Mouse (Mus musculus): Measurements from ENCODE around the gene Neurl4.

Gene Neurl4

DNA sequence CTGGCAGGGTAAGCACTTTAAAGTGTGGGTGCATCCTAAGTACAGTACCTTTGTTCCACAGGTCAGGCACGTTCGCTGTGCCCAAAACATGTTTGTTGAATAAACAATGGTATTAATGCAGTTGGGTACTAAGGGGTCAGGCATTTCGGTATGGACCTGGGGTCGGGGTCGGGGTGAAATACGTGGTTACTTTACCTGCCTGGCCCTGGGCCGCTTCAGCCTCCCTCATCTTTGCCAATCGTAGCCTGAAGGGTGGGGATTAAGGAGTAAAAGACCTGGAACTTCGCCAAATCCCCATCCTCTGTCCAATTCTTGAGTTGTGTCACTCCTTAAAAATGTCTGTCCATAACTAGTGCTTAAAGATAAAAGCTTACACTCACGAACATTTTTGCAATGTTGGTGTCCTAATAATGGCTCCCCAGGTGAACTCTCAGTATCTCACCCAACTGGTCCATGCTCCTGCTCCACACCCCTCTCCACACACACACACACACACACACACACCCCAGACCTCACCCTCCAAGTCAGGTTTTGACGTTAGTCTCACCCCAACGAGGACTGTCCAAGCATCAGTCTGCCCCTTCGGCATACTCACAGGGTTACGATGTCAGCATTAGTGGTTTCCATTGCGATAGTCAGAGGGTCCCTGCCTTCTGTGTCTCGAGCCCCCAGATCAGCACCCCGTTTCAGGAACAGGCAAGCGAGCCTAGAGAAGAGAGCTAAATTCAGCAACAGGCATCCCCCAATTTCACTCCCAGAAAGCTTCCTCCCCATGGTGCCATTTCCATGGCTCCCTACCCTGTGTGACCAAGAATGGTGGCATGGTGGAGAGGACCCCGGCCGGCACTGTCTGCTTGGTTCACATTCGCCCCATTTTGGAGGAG is 18.8 kb upstream of the Neurl4 start:
- no peak for DNase-seq

DNA sequence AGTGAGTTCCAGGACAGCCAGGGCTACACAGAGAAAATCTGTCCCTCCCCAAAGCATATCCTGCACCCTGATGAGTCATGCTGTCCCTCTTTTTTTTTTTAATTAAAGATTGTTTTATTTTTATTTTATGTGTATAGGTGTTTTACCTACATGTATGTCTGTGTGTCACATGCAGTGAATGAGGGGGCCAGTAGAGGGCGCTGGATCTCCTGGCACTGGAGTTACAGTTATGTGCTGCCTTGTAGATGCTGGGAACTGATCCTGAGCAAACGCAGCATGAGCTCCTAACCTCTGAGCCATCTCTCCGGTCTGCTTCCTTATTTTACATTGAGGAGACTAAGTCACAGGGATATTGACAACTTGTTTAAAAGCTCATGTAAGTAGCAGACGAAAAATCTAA is 17.8 kb upstream of the Neurl4 start:
- no peak for DNase-seq

- no peak for DNase-seq
These were observed 17.2 kb upstream of the Neurl4 start for GRCm38 (mm10) chr11:69883527-69884151.

GRCm38 (mm10) chr11:69884240-69884639 is 16.6 kb upstream of the Neurl4 start:
- DNase-seq, result no peak

DNA sequence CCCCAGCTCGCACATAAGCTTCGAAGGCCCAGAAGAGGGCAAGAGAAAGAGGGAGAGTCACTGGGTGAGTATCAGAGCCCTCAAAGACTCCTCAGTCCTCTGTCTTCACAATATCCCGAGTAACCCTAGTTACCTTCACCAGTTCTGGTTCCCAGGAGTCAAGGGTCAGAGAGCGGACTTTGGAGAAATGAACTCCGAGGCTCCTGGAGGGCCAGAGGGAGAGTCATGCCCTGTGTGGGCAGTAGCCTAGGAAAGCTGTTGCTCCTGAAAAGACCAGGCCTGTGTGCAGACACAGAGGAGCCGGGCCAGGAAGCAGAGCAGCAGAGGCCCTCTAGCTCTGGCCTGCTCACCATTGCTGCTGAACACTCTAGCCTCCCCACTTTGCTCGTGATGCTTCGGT is 16.2 kb upstream of the Neurl4 start:
- DNase-seq, result no peak

- no peak for DNase-seq
These were observed 13.8 kb upstream of the Neurl4 start for GRCm38 (mm10) chr11:69886907-69887635.

GRCm38 (mm10) chr11:69891482-69891881 is 9.4 kb upstream of the Neurl4 start:
- no peak for DNase-seq

- no peak for DNase-seq
These were observed 6.2 kb upstream of the Neurl4 start for GRCm38 (mm10) chr11:69894671-69895070.

DNA sequence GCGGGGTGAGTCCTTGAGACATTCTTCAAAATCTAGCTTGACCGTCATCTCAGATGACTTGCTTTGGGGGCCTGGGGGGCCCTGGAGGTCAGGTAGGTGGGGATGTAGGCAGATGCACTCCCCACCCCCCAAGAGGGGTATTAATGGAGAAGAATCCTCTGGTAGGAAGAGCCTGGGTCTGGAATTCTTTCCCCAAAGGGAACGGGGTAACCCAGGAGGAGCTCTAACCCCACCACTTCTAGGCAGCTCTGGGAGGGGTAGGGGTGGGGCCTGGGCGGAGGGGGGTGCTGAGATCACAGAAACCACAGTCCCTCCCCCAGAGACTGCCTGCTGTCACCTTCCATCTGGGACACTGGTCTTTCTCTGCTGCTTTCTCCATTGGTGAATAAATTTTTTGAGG is 5.6 kb upstream of the Neurl4 start, which contains the start of gene Acap1:
Gene Acap1 (minus strand): TSS at position 249 of the 400 bp plus-strand sequence.
- no peak for DNase-seq

DNA sequence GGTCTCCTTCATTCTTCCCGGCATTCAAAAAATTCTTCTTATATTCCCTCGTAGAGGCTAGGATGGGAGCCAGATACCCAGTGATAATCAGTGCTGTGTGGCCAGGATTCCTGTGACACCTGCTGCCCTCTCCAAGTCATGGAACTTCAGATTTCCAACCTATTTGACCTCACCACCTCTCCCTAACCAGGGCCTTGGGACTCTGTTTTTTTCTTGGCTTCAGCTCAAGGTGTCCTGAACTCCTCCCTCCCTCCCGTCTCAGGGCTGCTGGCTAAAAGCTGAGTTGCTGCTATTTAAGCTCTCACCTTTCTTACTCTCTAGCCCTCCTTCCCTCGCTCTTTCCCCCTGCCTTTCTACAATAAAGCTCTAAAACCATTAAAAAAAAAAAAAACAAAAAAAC is 1.0 kb upstream of the Neurl4 start:
- no peak for DNase-seq

- DNase-seq, result peak; percentile 99
These were observed 554 bp downstream of the Neurl4 start for GRCm38 (mm10) chr11:69901406-69901846.

- no peak for DNase-seq
These were observed 1.1 kb downstream of the Neurl4 start for GRCm38 (mm10) chr11:69901993-69902392.

DNA sequence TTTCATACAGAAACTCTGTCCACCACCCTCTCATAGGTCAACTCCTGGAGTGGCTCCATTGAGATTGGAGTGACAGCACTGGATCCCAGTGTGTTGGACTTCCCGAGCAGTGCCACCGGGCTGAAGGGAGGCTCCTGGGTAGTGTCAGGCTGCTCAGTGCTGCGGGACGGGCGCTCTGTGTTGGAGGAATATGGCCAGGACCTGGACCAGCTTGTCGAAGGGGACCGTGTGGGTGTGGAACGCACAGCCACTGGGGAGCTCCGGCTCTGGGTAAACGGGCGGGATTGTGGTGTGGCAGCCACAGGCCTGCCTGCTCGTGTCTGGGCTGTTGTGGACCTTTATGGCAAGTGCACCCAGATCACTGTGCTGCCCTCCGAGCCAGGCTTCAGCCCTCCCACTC is 2.1 kb downstream of the Neurl4 start:
- no peak for DNase-seq

DNA sequence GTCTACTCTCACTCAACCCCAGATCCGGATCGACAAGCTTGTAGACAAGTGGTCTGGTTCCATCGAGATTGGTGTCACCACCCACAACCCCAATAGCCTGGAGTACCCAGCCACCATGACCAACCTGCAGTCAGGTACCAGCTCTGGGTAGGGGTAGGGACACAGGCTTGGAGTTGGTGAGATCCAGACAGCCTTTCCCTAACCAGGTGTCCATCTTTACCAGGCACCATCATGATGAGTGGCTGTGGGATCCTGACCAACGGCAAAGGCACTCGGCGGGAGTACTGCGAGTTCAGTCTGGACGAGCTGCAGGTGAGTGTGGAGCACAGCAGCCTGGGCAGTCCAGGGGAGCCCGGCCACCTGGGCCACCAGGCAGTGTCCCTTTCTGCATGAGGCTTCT is 3.4 kb downstream of the Neurl4 start:
- no peak for DNase-seq

- DNase-seq, result no peak
These were observed 7.8 kb downstream of the Neurl4 start for GRCm38 (mm10) chr11:69908645-69909044.

DNA sequence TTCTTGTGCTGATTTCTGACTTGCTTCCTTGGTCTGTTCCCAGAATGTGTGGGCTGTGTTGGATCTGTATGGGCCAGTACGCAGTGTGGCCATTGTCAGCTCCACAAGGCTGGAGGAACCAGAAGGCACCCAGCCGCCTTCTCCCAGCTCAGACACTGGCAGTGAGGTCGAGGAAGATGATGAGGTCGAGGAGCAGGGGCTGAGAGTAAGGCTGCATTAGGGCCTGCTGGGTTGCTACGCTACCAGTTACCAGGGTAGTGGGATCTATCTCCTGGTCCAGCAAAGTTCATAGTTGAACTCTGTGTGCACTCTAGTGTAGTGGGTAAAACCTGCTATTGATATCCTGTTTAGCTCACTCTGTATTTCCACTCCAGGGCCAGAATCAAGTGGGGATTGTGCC is 8.3 kb downstream of the Neurl4 start:
- DNase-seq, result no peak

DNA sequence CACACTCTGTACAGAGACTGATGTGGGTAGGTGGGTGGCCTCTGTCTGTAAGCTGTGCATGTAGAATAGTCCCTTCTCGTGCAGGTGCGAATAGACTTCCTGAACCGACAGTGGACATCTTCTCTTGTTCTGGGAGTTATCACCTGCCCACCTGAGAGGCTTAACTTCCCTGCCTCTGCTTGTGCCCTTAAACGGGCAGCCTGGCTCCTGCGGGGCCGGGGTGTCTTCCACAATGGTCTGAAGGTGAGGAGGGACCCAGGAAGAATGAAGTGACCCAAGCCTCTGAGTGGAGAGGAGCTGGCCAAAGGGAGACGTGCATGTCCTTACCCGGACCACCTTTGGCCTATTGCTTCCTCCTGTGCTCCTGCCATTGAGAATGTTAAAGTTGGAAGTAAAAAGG is 9.3 kb downstream of the Neurl4 start:
- no peak for DNase-seq

DNA sequence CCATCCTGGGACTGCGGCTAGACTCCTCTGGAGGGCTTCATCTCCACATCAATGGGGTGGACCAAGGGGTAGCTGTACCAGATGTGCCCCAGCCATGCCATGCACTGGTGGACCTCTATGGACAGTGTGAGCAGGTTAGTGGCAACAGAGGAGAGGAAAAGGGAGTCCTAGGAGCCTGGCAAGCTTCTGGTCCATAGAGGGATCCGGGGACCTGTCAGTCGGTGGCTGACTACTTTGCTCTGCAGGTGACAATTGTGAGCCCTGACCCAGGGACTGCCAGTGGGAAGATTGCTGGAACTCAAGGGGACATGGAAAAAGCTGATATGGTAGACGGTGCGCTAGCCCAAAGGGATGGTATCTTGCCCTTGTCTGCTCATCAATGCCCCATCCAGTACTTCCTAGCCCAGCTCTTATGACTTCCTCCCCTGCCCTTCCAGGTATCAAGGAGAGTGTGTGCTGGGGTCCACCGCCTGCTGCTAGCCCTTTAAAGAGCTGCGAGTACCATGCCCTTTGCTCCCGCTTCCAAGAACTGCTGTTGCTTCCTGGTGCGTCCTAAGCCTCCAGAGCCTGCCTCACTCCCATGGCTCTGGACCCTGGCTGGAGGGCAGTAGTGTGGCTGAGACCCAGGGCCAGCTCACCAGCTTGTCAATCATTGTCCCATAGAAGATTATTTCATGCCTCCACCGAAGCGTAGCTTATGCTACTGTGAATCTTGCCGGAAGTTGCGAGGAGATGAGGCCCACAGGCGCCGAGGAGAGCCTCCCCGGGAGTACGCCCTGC is 10.1 kb downstream of the Neurl4 start:
- DNase-seq, result no peak

DNA sequence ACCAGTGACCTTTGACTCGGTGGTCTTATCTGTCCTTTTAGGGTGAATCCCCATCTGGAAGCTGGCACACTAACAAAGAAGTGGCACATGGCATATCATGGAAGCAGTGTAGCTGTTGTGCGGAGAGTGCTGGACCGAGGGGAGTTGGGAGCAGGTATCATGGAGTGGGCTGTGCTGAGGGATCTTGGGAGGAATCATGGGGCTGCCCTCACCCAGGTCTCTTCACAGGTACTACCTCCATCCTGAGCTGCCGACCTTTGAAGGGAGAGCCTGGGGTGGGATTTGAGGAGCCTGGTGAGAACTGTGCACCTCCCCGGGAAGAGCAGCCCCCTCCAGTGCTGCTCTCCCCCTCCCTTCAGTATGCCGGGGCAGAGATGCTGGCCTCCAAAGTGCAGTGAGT is 10.8 kb downstream of the Neurl4 start:
- DNase-seq, result no peak

GRCm38 (mm10) chr11:69912716-69913530 is 12.1 kb downstream of the Neurl4 start:
- DNase-seq, result no peak

DNA sequence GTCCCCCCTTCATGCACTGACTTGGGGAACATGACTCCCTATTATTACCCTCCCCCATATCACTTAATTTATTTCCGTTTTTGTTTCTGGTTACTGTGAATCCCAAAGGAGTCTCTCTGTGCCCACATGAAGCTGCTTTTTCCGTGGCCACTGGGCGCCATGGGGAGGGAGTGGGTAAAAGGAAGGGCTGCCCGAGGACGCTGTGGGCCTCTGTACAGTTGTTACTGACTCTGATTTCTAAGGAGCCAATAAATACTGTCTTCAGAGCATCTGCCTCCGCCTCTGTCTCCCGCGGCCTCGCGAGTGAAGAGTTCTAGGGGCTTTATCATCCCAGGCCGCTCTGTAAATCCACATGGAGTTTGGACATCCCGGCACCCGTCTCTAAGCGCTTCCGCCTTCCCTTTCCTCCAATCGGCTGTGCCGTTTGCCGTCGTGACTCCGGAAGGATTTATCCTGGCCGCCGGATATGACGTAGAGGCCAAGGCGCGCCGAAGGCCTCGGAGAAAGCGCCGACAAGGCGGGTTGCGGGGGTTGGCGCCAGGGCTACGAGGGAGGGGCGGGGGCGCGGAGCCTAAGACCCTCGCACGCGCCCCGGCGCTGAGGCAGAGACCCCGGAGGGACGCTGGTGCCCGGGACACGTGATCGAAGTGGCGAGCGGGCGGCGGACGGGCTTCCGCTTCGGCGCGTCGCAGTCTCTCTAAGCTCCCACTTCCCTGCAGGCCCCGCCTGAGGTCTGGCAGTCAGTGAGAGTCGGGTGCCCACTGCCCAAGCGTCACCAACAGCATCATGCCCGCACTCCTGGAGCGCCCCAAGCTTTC is 12.9 kb downstream of the Neurl4 start, which contains the start of gene Gps2:
Gene Gps2 (plus strand): TSS at position 335 of the 818 bp plus-strand sequence.
- DNase-seq, result peak; percentile 97

Measured in embryo, embryonic 11 days (tissue).